Mouse (Mus musculus) kidney, embryonic 16.5 days (tissue): ENCODE measurements at regions not wholly inside any gene's neighbourhood (a gene's known extent, or its start where the extent isn't known, plus 50 kb on each side); places are given as distances from the start of the nearest gene placed in this dataset.

Source experiments
- ATAC-seq: fragments of 200-750 bp; cut with Nextera tagmentation; 2 replicates; pipeline ENCODE4 v1.8.0; 2017; ENCODE audit warnings: moderate TSS enrichment; ENCODE audit not compliant: low FRiP score, low TSS enrichment
- H3K27ac ChIP-seq: fragments of 300-500 bp; sonication (generic); 2 replicates; pipeline ENCODE4 v1.5.1; 2014; ENCODE audit warnings: low read length
- H3K27me3 ChIP-seq: fragments of 300-500 bp; sonication (generic); 2 replicates; pipeline ENCODE4 v1.6.1; 2014; ENCODE audit warnings: low read length, control low read depth, mixed read lengths; ENCODE audit not compliant: insufficient read depth
- H3K36me3 ChIP-seq: fragments of 300-500 bp; sonication (generic); 2 replicates; pipeline ENCODE4 v1.6.1; 2014; ENCODE audit warnings: low read length, control low read depth, mixed read lengths; ENCODE audit not compliant: insufficient read depth
- H3K4me1 ChIP-seq: fragments of 300-500 bp; sonication (generic); 2 replicates; pipeline ENCODE4 v1.6.1; 2014; ENCODE audit warnings: low read length, control low read depth, mixed read lengths; ENCODE audit not compliant: insufficient read depth
- H3K4me2 ChIP-seq: fragments of 300-500 bp; sonication (generic); replicated peaks from 2 replicates; pipeline ENCODE4 v1.6.1; 2014; ENCODE audit warnings: low read depth, low read length
- H3K4me3 ChIP-seq: fragments of 300-500 bp; sonication (generic); 2 replicates; pipeline ENCODE4 v1.5.1; 2014; ENCODE audit warnings: mild to moderate bottlenecking, low read length
- H3K9ac ChIP-seq: fragments of 300-500 bp; sonication (generic); replicated peaks from 2 replicates; pipeline ENCODE4 v1.6.1; 2014; ENCODE audit warnings: low read length
- H3K9me3 ChIP-seq: fragments of 300-500 bp; sonication (generic); 2 replicates; pipeline ENCODE4 v1.6.1; 2016; ENCODE audit warnings: low read length, control low read depth
- WGBS: fragments of 180-500 bp; shearing (Covaris S2); extraction: QIAGEN DNeasy Blood & Tissue Kit; methylation state at CpG from one replicate; pipeline ENCODE4 v1.1.7; 2014; 5-methylcytosine and 5-hydroxymethylcytosine counted together

- H3K36me3 ChIP-seq: no peaks in the 10 kb centered on the region
- WGBS: 87% methylated on average over 2 of the region's 2 CpGs
- no peaks in the 10 kb centered on the region for H3K4me1 ChIP-seq
- no peak overlapping the region for H3K4me2 ChIP-seq
- H3K9me3 ChIP-seq: no peaks in the 10 kb centered on the region
- ATAC-seq: no peak
- no peak overlapping the region for H3K4me3 ChIP-seq
- H3K9ac ChIP-seq: no peak overlapping the region
- H3K27me3 ChIP-seq: no peaks in the 10 kb centered on the region
- no peak overlapping the region for H3K27ac ChIP-seq
Measured at GRCm38 (mm10) chr6:61073794-61074193, 106.3 kb upstream of the Ccser1 start.

GRCm38 (mm10) chr6:61074700-61075099 is 105.4 kb upstream of the Ccser1 start:
- no peaks in the 10 kb centered on the region for H3K9me3 ChIP-seq
- no peak overlapping the region for H3K4me2 ChIP-seq
- no peak for ATAC-seq
- no peak overlapping the region for H3K27ac ChIP-seq
- H3K9ac ChIP-seq: no peak overlapping the region
- no peaks in the 10 kb centered on the region for H3K36me3 ChIP-seq
- no peaks in the 10 kb centered on the region for H3K27me3 ChIP-seq
- 91% methylated on average over 3 of the region's 3 CpGs for WGBS
- no peaks in the 10 kb centered on the region for H3K4me1 ChIP-seq
- no peak overlapping the region for H3K4me3 ChIP-seq

GRCm38 (mm10) chr6:61078559-61078958 is 101.6 kb upstream of the Ccser1 start:
- Histone ChIP-seq H3K27me3 (no peaks in the 10 kb centered on the region), H3K4me3 (no peak overlapping the region), H3K4me2 (no peak overlapping the region), H3K9ac (no peak overlapping the region), H3K27ac (no peak overlapping the region), H3K4me1 (no peaks in the 10 kb centered on the region), H3K36me3 (no peaks in the 10 kb centered on the region), H3K9me3 (no peaks in the 10 kb centered on the region)
- WGBS: 62% methylated on average over 3 of the region's 3 CpGs
- no peak for ATAC-seq

DNA sequence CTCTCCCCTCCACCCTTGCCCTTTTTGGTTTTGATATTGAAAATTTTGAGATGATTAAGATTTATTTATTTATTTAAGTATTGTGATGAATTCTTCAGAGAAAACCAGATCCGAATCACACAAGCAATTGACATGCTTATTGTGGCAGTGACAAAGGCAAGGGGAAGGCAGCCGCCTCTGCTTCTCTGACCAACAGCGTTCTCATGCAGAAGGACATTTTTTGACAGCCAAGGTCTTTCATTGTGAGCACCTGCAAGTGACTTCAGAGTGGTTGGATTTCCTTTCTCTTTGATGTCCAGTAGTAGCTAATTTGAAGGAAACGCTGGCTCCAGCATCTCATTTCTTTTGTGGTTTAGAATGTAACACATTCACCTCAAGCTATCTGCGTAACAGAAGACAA is 99.5 kb upstream of the Ccser1 start:
- Histone ChIP-seq H3K9ac (no peak overlapping the region), H3K4me3 (no peak overlapping the region), H3K27ac (no peak overlapping the region), H3K36me3 (no peaks in the 10 kb centered on the region), H3K4me2 (no peak overlapping the region), H3K27me3 (no peaks in the 10 kb centered on the region), H3K4me1 (no peaks in the 10 kb centered on the region), H3K9me3 (no peaks in the 10 kb centered on the region)
- WGBS: 62% methylated on average over 5 of the region's 5 CpGs
- ATAC-seq: no peak

- no peaks in the 10 kb centered on the region for H3K4me1 ChIP-seq
- H3K9ac ChIP-seq: no peak overlapping the region
- no peak overlapping the region for H3K27ac ChIP-seq
- H3K9me3 ChIP-seq: no peaks in the 10 kb centered on the region
- 28% methylated on average over 3 of the region's 3 CpGs for WGBS
- no peaks in the 10 kb centered on the region for H3K36me3 ChIP-seq
- ATAC-seq: no peak
- H3K4me3 ChIP-seq: no peak overlapping the region
- H3K4me2 ChIP-seq: no peak overlapping the region
- H3K27me3 ChIP-seq: no peaks in the 10 kb centered on the region
Measured at GRCm38 (mm10) chr6:61083346-61083745, 96.8 kb upstream of the Ccser1 start.

DNA sequence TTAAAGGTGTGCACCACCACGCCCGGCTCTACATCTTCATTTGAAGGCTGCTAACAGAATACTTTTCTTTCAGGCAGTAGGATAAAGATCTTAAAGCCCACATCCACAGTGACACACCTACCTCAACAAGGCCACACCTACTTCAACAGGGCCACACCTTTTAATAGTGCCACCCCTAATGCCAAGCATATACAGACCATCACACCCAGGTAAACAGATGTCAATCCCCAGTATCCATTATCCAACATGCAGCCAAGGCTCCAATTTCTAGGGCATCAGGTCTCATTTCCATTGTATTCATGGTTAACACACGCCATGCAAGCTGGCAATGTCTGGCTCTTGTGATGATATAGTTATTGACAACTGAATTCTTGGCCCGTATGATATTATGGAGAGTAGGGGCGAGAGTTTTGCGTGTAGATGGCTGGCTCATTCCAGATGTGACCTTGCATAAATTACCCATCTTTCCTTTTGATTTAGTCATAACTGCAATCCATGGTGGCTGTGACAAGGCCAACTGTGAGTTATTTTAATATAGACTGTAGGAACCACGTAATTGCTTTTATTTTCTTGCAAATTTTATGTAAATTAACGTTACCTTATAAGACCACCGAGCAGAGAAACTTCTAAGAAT is 80.7 kb upstream of the Ccser1 start:
- no peaks in the 10 kb centered on the region for H3K36me3 ChIP-seq
- no peaks in the 10 kb centered on the region for H3K27me3 ChIP-seq
- no peak overlapping the region for H3K4me3 ChIP-seq
- 80% methylated on average over 9 of the region's 9 CpGs for WGBS
- H3K4me1 ChIP-seq: no peaks in the 10 kb centered on the region
- H3K4me2 ChIP-seq: no peak overlapping the region
- H3K9ac ChIP-seq: no peak overlapping the region
- no peak for ATAC-seq
- H3K27ac ChIP-seq: no peak overlapping the region
- H3K9me3 ChIP-seq: no peaks in the 10 kb centered on the region

DNA sequence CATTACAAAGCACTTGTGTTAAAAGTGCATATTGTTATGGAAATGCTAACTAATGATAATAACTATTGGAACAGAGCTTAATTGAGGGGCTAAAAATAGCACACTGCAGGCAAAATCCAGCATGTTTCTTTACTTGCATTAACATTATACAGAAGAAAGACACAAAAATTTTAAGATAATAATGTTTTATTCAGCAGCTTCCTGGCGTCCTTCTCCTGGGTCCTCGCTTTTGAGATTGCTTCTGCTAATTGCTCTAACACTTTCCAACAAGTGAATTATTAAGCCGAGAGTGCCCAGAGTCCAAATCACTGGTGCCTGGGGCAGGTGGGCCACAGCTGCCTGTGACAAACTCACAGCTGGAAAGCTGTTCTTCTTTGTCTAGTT is 80.2 kb upstream of the Ccser1 start:
- H3K4me2 ChIP-seq: no peak overlapping the region
- no peak overlapping the region for H3K4me3 ChIP-seq
- WGBS: 37% methylated on average over 3 of the region's 3 CpGs
- no peak overlapping the region for H3K27ac ChIP-seq
- no peak for ATAC-seq
- H3K27me3 ChIP-seq: no peaks in the 10 kb centered on the region
- H3K36me3 ChIP-seq: no peaks in the 10 kb centered on the region
- H3K9ac ChIP-seq: no peak overlapping the region
- no peaks in the 10 kb centered on the region for H3K4me1 ChIP-seq
- no peaks in the 10 kb centered on the region for H3K9me3 ChIP-seq

DNA sequence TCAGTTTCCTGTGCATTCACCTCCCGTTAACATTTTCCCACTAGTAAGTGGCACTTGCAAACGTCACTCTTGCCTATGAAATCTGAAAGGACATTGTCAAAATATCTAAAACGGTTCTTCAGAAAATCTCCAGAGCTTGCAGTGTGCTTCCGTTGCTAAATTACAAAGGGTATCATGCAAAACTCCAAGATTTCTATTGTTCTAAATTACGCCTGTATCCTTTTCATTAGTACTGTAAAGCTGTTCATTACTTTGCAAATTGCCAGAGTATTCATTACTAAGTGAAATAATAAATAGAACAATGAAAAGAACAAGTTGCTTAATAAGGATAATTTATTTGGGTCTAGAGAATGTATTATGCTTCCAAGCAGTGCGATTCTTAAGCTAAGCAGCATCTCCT is 78.2 kb upstream of the Ccser1 start:
- Histone ChIP-seq H3K9ac (no peak overlapping the region), H3K4me2 (no peak overlapping the region), H3K36me3 (no peaks in the 10 kb centered on the region), H3K27ac (no peak overlapping the region), H3K4me1 (no peaks in the 10 kb centered on the region), H3K9me3 (no peaks in the 10 kb centered on the region), H3K4me3 (no peak overlapping the region), H3K27me3 (no peaks in the 10 kb centered on the region)
- WGBS: 79% methylated on average over 6 of the region's 6 CpGs
- ATAC-seq: no peak

GRCm38 (mm10) chr6:61103459-61104234 is 76.5 kb upstream of the Ccser1 start:
- ATAC-seq: no peak
- 71% methylated on average over 4 of the region's 4 CpGs for WGBS
- no peak overlapping the region for H3K27ac ChIP-seq

GRCm38 (mm10) chr6:61115250-61115649 is 64.9 kb upstream of the Ccser1 start:
- H3K4me3 ChIP-seq: no peak overlapping the region
- H3K27ac ChIP-seq: no peak overlapping the region
- H3K4me1 ChIP-seq: no peaks in the 10 kb centered on the region
- 81% methylated on average over 1 of the region's 1 CpGs for WGBS
- no peak for ATAC-seq
- H3K9me3 ChIP-seq: no peaks in the 10 kb centered on the region
- H3K27me3 ChIP-seq: no peaks in the 10 kb centered on the region
- H3K4me2 ChIP-seq: no peak overlapping the region
- no peak overlapping the region for H3K9ac ChIP-seq
- no peaks in the 10 kb centered on the region for H3K36me3 ChIP-seq

More at GRCm38 (mm10) chr6:61103459-61104234, 76.5 kb upstream of the Ccser1 start:
- H3K4me2 ChIP-seq: no peak overlapping the region
- H3K36me3 ChIP-seq: no peaks in the 10 kb centered on the region
- no peaks in the 10 kb centered on the region for H3K4me1 ChIP-seq
- H3K4me3 ChIP-seq: no peak overlapping the region
- no peaks in the 10 kb centered on the region for H3K9me3 ChIP-seq
- H3K27me3 ChIP-seq: no peaks in the 10 kb centered on the region
- H3K9ac ChIP-seq: no peak overlapping the region
